Mouse (Mus musculus): ENCODE results near the gene Tshr.

DNA sequence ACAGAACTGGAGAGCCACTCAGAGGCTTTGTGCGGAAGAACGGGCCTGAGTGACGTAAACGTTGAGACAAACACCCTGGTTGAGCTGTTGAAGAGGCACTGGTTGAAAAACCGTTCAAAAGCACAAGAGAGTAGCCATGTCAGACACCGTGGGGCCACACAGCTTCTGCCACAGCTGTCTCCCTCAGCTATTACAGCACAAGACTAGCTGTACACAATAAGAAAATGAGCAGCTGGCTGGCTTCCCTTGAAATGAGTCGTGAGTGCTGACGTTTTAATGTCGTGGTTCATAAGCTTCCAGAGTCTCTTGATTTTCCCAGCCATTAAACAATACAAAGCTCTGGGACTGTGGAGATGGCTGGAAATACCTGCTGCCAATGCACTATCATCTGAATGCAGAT is 165.1 kb downstream of the Tshr start:
- TF ChIP-seq MAFK (IDR thresholded peaks at IDR 0.05; ENCODE audit: insufficient read depth, low read depth, low read length) (no peak), ZC3H11A (IDR thresholded peaks at IDR 0.05; ENCODE audit: borderline replicate concordance, low read depth, low read length) (no peak), CHD2 (IDR thresholded peaks at IDR 0.05; ENCODE audit: low read depth, low read length) (no peak)

All from ES-E14 (cell line).